Mouse (Mus musculus) layer of hippocampus, postnatal 14 days (tissue): ENCODE measurements around the gene Fbxl2. TPM values are rescaled to one million over a fixed set of nuclear protein-coding genes. Genes with fewer than 3 reads are reported as not detected.

Source experiments
- DNase-seq, 2 experiments: peaks; one replicate each; pipeline ENCODE4 v3.0.0; 2021 to 2022; ENCODE audit warnings: low spot score in 2 of 2, mixed read lengths in 1 of 2
- total RNA-seq, 2 experiments: library from RNA; stranded (reverse); gene quantifications; 2 replicates each; pipeline ENCODE4 v1.2.3; 2021

The Fbxl2 gene
- total RNA-seq, 2 experiments from 2014 or later: 28.5 to 31.8 TPM

GRCm38 (mm10) chr9:113928591-113928990, 117.4 kb downstream of the Fbxl2 start:
- no peak for DNase-seq

GRCm38 (mm10) chr9:113924883-113925282, 121.1 kb downstream of the Fbxl2 start:
- DNase-seq: no peak

GRCm38 (mm10) chr9:113922677-113923076, 123.3 kb downstream of the Fbxl2 start:
- no peak for DNase-seq

GRCm38 (mm10) chr9:113915789-113916188, 130.2 kb downstream of the Fbxl2 start:
- no peak for DNase-seq

Other genes starting within 250 kb of the Fbxl2 start
- gene Ubp1, start 115.3 kb downstream of the Fbxl2 start, total RNA-seq: 10 to 100 TPM; 62.2 to 68.7 TPM
- 1 to 10 TPM; 3.5 to 4.5 TPM for gene Susd5, start 10.9 kb upstream of the Fbxl2 start, total RNA-seq